Mouse (Mus musculus): ENCODE results near the gene Rfxap.

GRCm38 (mm10) chr3:54797211-54797610, 10.4 kb downstream of the Rfxap start:
- no peak for TF ChIP-seq CTCF (IDR thresholded peaks at IDR 0.05; ENCODE audit: low read depth, low read length)
- TF ChIP-seq GATA2 (IDR thresholded peaks at IDR 0.05; ENCODE audit: borderline replicate concordance, low read depth, low read length) = no peak
- no peak for TF ChIP-seq TAL1 (conservative IDR thresholded peaks at IDR 0.05; ENCODE audit: low read depth, low read length)
- TF ChIP-seq GATA1 (IDR thresholded peaks at IDR 0.05; ENCODE audit: borderline replicate concordance, low read length) = no peak
- TF ChIP-seq POLR2AphosphoS5 (IDR thresholded peaks at IDR 0.05; ENCODE audit: insufficient replicate concordance, low read depth, low read length) = no peak
